Mouse (Mus musculus) hematopoietic stem cell, adult 5-6 weeks (primary cell): ENCODE measurements around the gene Ppp2r3a. TPM values are rescaled to one million over a fixed set of nuclear protein-coding genes. Genes with fewer than 3 reads are reported as not detected.
A peak's percentile ranks its signal among the peaks of the same experiment; 100 is the strongest.

ENCODE experiments used
- ATAC-seq, 2 experiments: fragments of 125-278 bp in 1 of 2; replicated peaks in 1 of 2; 2 replicates each; pipeline ENCODE4 v1.8.0; 2016 to 2017; ENCODE audit warnings: inconsistent platforms in 2 of 2, mild to moderate bottlenecking in 2 of 2, moderate number of reproducible peaks in 2 of 2, low read depth in 1 of 2, moderate TSS enrichment in 1 of 2; ENCODE audit not compliant: low FRiP score in 2 of 2, poor library complexity in 2 of 2, severe bottlenecking in 2 of 2, insufficient read depth in 1 of 2, low TSS enrichment in 1 of 2
- total RNA-seq: library from RNA; stranded (forward); fragments of 172-1452, 232-1000 nt; gene quantifications from 2 replicates; pipeline ENCODE4 v1.2.3, GENCODE M21; 2017

The Ppp2r3a gene
- total RNA-seq: 38.9 and 47.2 TPM in 2 replicates

DNA sequence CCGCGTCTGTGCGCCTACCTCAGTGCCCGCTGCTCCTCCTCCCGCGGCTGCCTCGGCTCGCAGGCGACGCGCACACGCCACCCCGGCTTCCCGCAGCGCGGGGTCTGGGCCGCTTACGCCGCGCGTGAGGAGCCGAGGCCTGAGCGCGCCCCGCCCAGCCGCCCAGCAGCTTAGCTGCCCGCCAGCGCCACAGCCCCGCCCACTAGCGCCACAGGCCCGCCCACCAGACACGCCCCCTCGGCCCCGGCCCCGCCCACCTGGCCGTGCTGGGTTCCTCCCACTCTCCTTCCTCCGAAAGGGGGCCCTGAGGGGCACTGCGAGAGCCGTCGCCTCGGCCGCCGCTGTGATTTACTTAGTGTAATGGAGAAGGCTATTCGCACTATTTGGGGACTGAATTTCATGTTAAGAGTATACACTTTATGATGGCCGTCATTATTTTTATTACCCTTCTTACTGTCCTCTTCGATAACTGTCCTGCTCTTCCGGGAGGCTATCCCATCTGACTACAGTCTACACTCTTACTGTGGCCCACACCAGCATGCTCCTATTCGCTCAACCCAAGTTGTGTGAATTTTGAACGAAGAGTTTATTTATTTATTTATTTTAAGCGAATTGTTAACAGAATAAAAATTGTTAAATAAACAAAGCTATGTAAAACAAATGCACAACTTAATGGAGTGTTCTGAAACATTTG, at the start of gene Ppp2r3a:
TSS of gene Ppp2r3a (minus strand) at position 152 of the 694 bp plus-strand sequence.
- ATAC-seq: peak; percentile 75 to 91

DNA sequence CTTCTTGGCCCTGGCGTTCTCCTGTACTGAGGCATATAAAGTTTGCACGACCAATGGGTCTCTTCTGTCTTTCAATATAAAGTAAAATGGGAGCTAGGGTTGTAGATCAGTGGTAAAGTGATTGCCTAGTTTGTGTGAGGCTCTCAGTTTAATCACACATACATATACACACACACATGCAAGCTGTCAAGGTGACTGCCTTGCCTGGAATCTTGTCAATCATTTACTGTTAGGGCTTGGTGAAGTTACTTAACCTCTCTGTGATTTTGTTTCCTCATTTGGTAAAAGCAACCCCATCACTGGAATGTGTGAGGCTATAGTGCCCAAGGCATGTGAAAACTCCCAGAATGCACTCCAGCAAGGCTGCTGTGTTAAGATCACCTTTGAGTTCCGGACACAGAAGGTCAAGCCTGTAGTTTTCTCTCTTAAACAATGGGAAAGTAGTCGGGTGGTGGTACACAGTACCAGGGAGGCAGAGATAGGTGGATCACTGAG, 48.9 kb upstream of the Ppp2r3a start:
- ATAC-seq: no peak

DNA sequence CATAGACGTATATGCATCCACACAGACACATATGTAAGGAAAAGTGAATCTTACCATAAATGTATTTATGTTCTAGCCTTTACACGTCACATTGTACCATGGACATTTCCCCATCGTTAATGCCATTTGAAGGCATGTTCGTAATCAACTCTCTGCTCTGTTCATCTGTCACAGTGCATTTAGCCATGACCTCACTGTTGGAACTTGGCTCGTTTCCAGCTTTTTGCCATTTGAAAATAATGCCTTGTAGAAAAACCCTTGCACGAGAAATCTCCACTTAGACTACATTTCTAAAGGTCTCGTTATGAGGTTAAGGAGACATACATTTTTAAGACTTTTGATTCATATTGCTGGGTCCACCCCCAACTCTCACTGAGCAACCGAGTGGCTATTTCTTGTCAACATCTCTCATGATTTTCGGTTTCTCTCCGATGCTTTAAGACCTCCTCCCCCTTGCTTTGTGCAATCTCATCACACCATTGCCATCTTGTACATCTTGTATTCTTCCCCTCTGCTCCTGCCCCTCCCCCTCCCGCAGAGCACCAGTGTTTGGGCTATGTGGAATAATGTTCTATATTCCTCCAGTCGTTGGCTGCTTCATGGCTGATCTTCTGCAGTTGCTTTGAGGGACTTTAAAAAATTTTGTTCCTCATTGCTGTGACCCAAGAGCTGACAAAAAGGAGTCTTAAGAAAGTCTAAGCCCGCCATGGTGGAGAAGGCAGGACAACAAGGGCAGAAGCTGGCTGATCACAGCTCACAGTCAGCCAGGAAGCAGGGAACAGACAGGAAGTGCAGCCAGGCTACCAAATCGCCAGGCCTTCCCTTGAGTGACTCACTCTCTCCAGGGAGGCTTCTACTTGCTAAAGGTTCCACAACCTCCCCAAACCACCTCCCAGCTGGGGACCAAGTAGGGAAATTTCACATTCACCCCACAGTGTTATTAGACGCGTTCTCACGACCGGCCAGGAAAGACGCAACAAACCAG, 40.4 kb upstream of the Ppp2r3a start:
- ATAC-seq: no peak

DNA sequence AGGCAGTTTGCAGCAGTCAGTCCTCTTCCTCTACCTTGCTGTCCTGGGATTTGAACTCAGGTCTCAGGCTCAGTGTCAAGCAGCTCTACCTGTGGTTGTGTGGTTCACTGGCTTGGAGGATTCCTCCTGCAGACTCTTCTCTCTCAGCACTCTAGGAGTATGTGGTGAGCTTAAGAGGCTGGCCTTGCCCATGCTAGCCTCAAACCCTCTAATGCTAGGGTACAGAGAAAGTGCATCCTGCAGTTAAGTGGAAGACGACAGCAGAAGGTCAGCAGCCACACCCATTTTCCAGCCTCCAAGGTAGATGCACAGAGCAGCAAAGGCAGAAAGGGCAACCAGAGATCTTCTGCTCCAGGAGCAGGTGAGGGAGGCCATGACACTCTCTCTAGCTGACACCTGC, 39.3 kb upstream of the Ppp2r3a start:
- no peak for ATAC-seq

DNA sequence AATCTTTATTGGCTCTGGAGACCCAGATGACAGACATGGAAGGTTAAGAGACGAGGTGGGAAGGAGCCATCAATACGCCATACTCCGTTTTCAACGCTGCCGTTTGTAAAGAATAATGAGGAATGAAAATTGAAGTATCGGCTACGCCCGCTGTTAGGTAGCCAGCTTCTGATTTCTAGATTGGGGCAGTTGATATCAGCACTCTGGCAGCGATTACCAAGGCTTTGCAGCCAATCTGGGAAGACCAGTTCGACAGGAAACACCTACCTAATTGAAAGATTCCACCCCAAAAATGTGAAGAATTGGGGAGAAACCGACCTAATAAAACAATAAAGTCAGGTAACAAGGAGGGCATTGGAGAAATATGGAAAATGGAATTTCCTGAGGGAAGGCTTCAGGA, 38.2 kb upstream of the Ppp2r3a start:
- no peak for ATAC-seq

DNA sequence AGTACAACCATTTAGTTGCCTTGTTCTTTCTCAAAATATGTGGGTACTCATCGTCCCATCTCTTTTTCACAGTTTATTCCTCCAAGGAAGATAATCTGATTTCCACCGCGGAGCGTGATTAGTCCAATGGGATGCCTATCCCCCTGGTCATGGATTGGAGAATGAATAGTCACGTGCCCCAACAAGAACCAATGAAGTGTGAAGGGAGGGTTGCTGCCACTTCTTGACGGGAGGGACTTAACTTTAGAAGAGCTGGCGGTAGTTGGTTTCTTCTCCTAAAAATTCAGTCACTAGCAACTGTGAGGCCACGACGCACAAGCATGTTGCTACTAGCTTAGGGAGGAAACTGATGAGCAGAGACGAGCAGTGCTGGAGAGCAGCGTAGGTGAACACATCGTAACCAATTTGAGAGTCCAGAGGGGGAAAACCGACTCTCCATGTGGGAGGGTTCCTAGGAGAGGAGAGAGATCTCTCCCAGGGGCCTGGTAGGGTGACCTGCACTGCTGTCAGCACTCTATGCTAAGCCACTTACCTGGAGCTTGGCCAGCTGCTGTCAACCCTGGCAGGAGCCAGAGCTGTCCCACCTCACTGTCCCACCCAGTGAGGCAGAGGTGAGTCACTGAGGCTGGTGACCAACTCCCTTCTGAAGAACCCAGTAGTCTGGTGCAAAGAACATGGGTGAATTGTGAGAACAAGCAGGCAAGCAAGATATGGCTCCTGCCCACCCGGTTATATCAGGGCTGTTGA, 37.5 kb upstream of the Ppp2r3a start:
- ATAC-seq: no peak

DNA sequence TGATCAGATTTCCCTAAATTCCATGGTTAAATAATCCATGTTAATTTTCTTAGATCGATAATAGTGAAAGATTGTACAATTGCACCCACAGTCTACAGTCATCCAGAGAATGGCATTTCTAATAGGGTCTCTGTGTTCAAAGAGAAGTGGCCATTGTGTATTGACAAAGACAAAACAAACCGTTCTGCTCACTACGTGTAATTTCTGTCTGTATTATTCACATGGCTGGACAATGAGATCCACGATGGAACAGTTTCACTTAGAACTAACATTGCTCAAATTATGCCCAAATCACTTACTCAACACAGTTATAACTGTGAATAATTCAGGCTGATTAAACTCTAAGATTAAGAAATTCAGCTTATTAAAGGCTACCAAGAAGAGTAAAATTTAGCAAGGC, 35.2 kb upstream of the Ppp2r3a start:
- ATAC-seq: no peak

DNA sequence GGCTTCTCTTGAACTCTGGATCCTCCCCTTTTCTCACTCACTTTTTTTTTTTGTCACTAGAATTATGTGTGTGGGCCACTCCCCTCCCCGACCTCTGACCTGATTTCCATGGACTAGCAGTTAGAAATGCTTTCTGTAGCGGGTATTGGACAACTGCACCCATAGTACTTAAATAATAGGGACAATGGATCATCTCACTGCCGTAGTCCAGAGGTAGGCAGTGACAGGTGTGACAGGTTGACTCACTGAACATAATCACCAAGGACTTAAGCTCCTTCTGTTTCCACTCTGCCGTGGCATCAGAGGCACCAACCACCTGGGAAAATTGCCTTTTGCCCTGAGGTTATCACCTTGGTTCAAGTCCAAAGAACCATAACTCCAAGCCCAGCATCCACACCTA, 32.5 kb upstream of the Ppp2r3a start:
- no peak for ATAC-seq

DNA sequence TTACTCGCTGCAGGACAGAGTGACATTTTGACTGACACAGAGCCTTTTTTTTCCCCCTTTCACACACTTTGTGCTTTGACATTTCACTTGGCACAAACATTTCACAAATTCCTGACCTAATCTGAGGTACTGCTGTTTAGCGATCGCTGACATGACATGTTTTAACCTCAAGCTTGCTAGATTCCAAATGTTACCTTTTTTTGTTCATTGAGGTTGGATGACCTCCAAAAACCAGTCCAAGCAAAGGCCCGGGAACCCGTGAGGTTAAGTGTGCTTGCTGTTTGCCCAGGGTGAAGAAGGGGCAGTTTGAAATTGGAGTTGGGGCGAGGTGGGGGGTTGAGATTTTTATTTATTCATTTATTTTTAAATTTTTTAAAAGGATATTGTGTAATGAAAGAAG, 31.1 kb upstream of the Ppp2r3a start:
- no peak for ATAC-seq

DNA sequence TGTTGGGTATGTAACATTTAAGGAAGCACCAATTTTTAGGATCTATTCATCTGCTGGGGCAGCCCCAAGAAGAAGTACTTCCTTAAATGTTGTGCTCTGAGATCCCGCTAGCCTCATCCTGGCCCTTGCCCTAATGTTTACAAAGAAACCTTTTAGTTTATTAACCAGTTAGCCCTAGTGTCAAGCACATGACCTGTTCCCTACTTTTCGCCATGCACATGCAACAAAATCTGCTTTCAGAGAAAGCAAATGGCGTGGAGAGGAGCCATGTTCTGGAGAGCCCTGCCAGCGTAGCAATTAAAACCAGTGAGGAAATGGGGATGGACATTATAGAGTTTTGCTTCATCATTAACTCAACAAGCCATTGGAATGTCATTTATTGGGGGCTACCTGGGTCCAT, 30.3 kb upstream of the Ppp2r3a start:
- no peak for ATAC-seq

DNA sequence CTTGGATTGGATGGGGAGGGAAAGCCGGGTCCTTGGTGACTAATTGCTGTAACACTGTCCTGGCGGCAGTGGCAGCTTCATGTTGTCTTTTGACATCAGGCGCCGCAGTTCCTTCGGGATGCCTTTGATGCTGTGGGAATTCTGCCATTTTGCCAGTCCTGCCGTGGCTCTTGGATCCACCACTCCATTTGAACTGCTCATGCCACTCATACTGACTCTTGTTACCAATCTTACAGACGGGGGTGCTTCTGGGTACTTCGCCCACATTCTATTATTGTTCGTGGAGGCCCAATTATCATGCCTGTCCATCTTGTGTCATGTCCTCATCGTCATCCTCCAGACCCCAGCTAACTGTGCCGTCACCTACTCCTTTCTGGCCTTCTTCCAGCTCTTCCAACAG, 29.7 kb upstream of the Ppp2r3a start:
- no peak for ATAC-seq

DNA sequence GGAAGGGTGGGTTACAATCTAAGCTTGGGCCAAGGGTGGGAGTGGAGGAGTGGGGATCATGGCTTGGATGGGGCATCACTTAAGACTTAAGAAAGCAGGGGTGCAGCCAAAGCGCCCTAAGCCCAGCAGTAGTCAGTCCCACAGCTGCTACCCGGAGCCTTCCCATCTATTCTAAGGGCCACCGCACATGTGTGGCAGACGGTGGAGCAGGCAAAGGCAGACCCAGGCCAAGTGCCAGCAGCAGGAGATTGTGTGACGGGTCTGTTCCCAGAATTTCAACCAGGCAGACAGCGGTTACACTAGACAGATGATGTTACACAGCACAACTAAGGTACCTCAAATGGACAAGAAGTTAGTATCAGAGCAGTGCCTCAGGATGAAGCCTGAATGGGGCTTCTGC, 29.3 kb upstream of the Ppp2r3a start:
- no peak for ATAC-seq

DNA sequence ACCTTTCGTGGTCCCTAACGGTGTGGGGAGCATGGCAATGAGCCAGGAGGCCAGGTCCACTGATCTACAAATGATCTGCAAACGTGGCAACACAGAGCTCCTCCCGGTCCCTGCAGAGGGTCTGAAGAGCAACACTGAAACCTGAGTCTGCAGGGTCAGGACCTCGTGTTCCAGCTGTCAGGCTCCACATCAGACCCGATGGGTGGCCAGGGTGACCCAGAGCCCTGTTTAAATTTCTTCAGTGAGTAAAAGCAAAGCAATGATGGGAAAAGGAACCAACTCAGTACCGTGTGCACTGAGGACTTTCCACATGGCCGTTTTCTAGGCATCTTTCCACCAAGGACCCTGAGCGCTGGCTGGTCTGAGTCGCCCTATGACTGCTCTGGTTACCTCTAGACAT, 28.6 kb upstream of the Ppp2r3a start:
- ATAC-seq: no peak

DNA sequence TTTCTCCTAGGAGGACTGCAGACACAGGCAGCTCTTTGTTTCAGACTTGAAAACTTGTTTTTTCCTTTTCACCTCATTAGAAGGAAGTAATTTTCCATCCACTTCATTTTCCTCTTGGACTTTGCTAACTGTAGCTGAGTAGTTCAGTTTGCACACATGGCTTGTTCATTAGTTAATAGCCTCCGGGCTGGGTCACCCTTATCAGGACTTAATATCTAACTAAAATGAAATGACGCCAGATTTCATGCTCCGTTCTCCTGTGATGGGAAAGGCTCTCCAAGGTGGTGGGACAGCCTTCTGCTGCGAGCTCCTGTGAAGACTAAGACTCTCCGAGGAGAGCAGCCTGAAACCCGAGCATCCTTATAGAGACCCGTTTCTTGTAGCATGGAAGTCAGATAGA, 21.1 kb upstream of the Ppp2r3a start:
- ATAC-seq: no peak

DNA sequence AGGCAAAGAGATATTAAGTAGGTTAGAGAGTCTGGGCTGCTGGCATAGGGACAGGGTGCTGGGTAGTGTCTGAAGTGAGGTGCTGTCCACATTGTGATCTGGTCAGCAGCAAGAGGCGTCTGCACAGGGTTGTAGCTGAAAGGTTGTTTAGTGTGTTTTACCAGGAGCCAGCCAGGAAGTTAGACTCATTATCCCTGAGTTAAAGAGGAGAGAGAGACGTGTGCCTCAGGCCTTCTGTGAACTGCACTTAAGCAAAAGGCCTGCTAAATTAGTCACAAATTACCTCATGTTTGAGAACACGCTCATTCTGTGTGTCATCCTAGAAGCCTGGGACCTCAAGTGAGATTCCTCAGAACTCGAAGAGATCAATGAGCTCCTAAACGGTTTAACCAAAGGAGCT, 18.4 kb upstream of the Ppp2r3a start:
- no peak for ATAC-seq

DNA sequence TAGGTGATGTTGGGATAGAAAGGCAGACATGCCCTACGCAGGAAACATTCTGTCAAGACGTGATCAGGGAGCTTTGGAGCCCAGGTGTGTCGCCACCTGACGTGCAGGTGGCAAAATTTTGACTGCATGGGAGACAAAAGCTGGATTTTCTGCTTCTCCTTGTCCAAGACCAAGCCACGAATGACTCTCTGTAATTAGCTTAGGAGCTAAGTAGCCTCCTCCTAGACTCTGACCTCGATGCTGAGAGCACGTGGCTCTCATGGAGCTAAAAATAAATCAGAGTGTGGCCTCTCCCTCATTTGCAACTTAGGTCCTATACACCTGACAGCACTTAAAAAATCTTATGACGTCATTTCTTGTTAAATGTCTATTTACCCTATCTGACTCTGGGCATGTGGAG, 14.4 kb upstream of the Ppp2r3a start:
- ATAC-seq: no peak

DNA sequence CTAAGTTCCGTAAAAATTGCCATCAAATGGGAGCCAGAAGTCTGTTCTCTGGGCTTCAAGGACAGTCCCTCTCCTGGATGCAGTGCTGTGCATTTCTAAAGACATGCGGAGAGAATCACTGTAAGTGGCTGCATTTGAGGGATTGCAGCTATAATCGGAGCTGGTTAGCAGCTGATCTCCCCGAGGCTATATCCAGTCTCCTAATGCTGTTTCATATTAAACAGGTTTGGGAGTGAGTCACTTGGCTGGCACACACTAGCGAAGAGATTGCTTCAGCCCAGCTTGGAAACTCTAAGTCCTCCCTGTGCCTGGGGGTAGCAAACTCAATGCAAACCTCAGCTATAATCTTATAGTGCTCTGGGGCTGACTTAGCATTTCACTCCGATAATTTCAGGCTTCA, 14.0 kb upstream of the Ppp2r3a start:
- ATAC-seq: no peak

DNA sequence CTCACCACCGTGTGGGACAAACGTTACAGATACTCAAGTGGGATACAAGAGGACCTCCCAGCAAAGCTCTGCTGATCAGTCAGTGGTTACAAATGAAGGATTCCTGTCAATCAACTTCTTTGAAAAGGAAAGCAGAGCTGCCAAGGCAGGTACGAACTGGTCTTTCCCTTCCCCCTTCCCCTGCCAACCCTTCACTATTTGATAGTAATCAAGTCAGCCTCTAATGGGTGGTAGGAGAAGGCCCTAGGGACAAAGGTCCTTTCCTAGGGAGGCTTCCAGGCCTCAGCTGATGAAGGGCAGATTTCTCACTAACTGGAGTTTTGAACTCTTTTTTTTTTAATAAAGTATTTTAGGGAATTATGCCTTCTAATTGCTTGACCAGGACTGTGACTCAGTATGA, 11.2 kb upstream of the Ppp2r3a start:
- ATAC-seq: no peak
